Mouse (Mus musculus): Measurements from ENCODE around the gene Cdk14. TPM values are rescaled to one million over a fixed set of nuclear protein-coding genes. Genes with fewer than 3 reads are reported as not detected.
"Not testable (repeated sequence)": the region's sequence is repeated elsewhere in the genome, so short reads cannot be mapped to it uniquely, and the experiment has no call there.

Cdk14 gene
- polyA plus RNA-seq, 1 experiment from 2014 or later, result 34.3 TPM

GRCm38 (mm10) chr5:5246534-5247175 lies 173.5 kb downstream of the Cdk14 start:
- Histone ChIP-seq H3K4me2 (replicated peaks) (no peak overlapping the region), H3K27ac (no peak overlapping the region), H3K9ac (replicated peaks) (no peak overlapping the region), H3K4me3 (replicated peaks) (no peak overlapping the region), H3K4me1 (replicated peaks) (0 out of 2 replicates have a peak, but pooled peaks cover 5% of the 10 kb centered on the region), H3K27me3 (no peaks in the 10 kb centered on the region), H3K9me3 (no peaks in the 10 kb centered on the region), H3K36me3 (peaks cover 8% of the 10 kb centered on the region; the same call in 1 of the 2 replicates)
- ATAC-seq, result 0 out of 2 replicates have a peak, but pooled peaks have one; percentile 30
- WGBS, result 92% methylated on average over 2 of the region's 2 CpGs

- peaks cover 8% of the 10 kb centered on the region; the same call in 1 of the 2 replicates for H3K36me3 ChIP-seq
- WGBS, result 97% methylated on average over 7 of the region's 7 CpGs
- no peaks in the 10 kb centered on the region for H3K9me3 ChIP-seq
- no peak overlapping the region for H3K27ac ChIP-seq
- H3K4me2 ChIP-seq (replicated peaks), result no peak overlapping the region
- no peak overlapping the region for H3K9ac ChIP-seq (replicated peaks)
- no peak for ATAC-seq
- H3K4me3 ChIP-seq (replicated peaks), result no peak overlapping the region
- H3K27me3 ChIP-seq, result no peaks in the 10 kb centered on the region
- H3K4me1 ChIP-seq (replicated peaks), result 0 out of 2 replicates have a peak, but pooled peaks cover 5% of the 10 kb centered on the region
These were observed 174.9 kb downstream of the Cdk14 start for GRCm38 (mm10) chr5:5245182-5245581.

- 0 out of 2 replicates have a peak, but pooled peaks cover 5% of the 10 kb centered on the region for H3K4me1 ChIP-seq (replicated peaks)
- H3K4me3 ChIP-seq (replicated peaks), result no peak overlapping the region
- ATAC-seq, result no peak
- no peaks in the 10 kb centered on the region for H3K27me3 ChIP-seq
- H3K27ac ChIP-seq, result no peak overlapping the region
- H3K9ac ChIP-seq (replicated peaks), result no peak overlapping the region
- H3K9me3 ChIP-seq, result no peaks in the 10 kb centered on the region
- no peak overlapping the region for H3K4me2 ChIP-seq (replicated peaks)
- peaks cover 6% of the 10 kb centered on the region; the same call in 1 of the 2 replicates for H3K36me3 ChIP-seq
These were observed 176.5 kb downstream of the Cdk14 start for GRCm38 (mm10) chr5:5243648-5244047.

- Histone ChIP-seq H3K27ac (no peak overlapping the region; the same call in 1 of the 2 replicates), H3K4me2 (replicated peaks) (no peak overlapping the region), H3K4me3 (replicated peaks) (no peak overlapping the region), H3K4me1 (replicated peaks) (0 out of 2 replicates have a peak, but pooled peaks cover 5% of the 10 kb centered on the region), H3K9ac (replicated peaks) (no peak overlapping the region), H3K36me3 (0 out of 2 replicates have a peak, but pooled peaks cover 2% of the 10 kb centered on the region), H3K9me3 (peaks cover under 1% of the 10 kb centered on the region; the same call in 1 of the 2 replicates), H3K27me3 (no peaks in the 10 kb centered on the region)
- 83% methylated on average over 5 of the region's 5 CpGs for WGBS
- ATAC-seq, result no peak
These were observed 177.4 kb downstream of the Cdk14 start for GRCm38 (mm10) chr5:5242704-5243103.

- Histone ChIP-seq H3K4me3 (replicated peaks) (no peak overlapping the region), H3K4me1 (replicated peaks) (no peaks in the 10 kb centered on the region), H3K9ac (replicated peaks) (no peak overlapping the region), H3K27me3 (no peaks in the 10 kb centered on the region), H3K27ac (no peak overlapping the region), H3K36me3 (peaks cover 9% of the 10 kb centered on the region), H3K4me2 (replicated peaks) (no peak overlapping the region), H3K9me3 (peaks cover 7% of the 10 kb centered on the region)
- 84% methylated on average over 6 of the region's 6 CpGs for WGBS
- ATAC-seq, result no peak
These were observed 179.0 kb downstream of the Cdk14 start for GRCm38 (mm10) chr5:5241088-5241487.

GRCm38 (mm10) chr5:5240121-5240520 lies 180.0 kb downstream of the Cdk14 start:
- no peak overlapping the region for H3K4me3 ChIP-seq (replicated peaks)
- no peak overlapping the region for H3K4me2 ChIP-seq (replicated peaks)
- no peak overlapping the region for H3K9ac ChIP-seq (replicated peaks)
- no peaks in the 10 kb centered on the region for H3K27me3 ChIP-seq
- no peak for ATAC-seq
- peaks cover 7% of the 10 kb centered on the region for H3K9me3 ChIP-seq
- WGBS, result 93% methylated on average over 3 of the region's 3 CpGs
- no peak overlapping the region for H3K27ac ChIP-seq
- no peaks in the 10 kb centered on the region for H3K4me1 ChIP-seq (replicated peaks)
- peaks cover 9% of the 10 kb centered on the region for H3K36me3 ChIP-seq

- H3K9ac ChIP-seq (replicated peaks); H3K4me2 ChIP-seq (replicated peaks); H3K4me3 ChIP-seq (replicated peaks); ATAC-seq; H3K9me3 ChIP-seq; H3K27me3 ChIP-seq; H3K27ac ChIP-seq; H3K4me1 ChIP-seq (replicated peaks): not testable (repeated sequence)
- H3K36me3 ChIP-seq, result peaks cover 12% of the 10 kb centered on the region
- WGBS, result 97% methylated on average over 10 of the region's 10 CpGs
These were observed 185.2 kb downstream of the Cdk14 start for GRCm38 (mm10) chr5:5234935-5235334.

GRCm38 (mm10) chr5:5226966-5227365 lies 193.1 kb downstream of the Cdk14 start:
- no peak for ATAC-seq
- no peaks in the 10 kb centered on the region for H3K4me1 ChIP-seq (replicated peaks)
- no peak overlapping the region for H3K4me2 ChIP-seq (replicated peaks)
- no peak overlapping the region for H3K4me3 ChIP-seq (replicated peaks)
- H3K36me3 ChIP-seq, result peaks cover 5% of the 10 kb centered on the region
- no peak overlapping the region for H3K27ac ChIP-seq
- 93% methylated on average over 4 of the region's 4 CpGs for WGBS
- H3K9me3 ChIP-seq, result no peaks in the 10 kb centered on the region
- H3K9ac ChIP-seq (replicated peaks), result no peak overlapping the region
- no peaks in the 10 kb centered on the region for H3K27me3 ChIP-seq

GRCm38 (mm10) chr5:5211780-5212135 lies 208.4 kb downstream of the Cdk14 start:
- Histone ChIP-seq H3K4me1 (replicated peaks) (0 out of 2 replicates have a peak, but pooled peaks cover 2% of the 10 kb centered on the region), H3K36me3 (no peaks in the 10 kb centered on the region), H3K4me2 (replicated peaks) (no peak overlapping the region), H3K27me3 (0 out of 2 replicates have a peak, but pooled peaks cover 8% of the 10 kb centered on the region), H3K4me3 (replicated peaks) (no peak overlapping the region), H3K27ac (no peak overlapping the region), H3K9ac (replicated peaks) (no peak overlapping the region), H3K9me3 (no peaks in the 10 kb centered on the region)
- 69% methylated on average over 1 of the region's 1 CpGs for WGBS
- ATAC-seq, result no peak

- no peaks in the 10 kb centered on the region for H3K9me3 ChIP-seq
- H3K4me3 ChIP-seq (replicated peaks), result no peak overlapping the region
- 0 out of 2 replicates have a peak, but pooled peaks cover 8% of the 10 kb centered on the region for H3K27me3 ChIP-seq
- H3K4me2 ChIP-seq (replicated peaks), result no peak overlapping the region
- ATAC-seq, result no peak
- H3K9ac ChIP-seq (replicated peaks), result no peak overlapping the region
- no peaks in the 10 kb centered on the region for H3K36me3 ChIP-seq
- 0 out of 2 replicates have a peak, but pooled peaks cover 2% of the 10 kb centered on the region for H3K4me1 ChIP-seq (replicated peaks)
- 65% methylated on average over 7 of the region's 7 CpGs for WGBS
- H3K27ac ChIP-seq, result no peak overlapping the region
These were observed 208.9 kb downstream of the Cdk14 start for GRCm38 (mm10) chr5:5211034-5211779.

GRCm38 (mm10) chr5:5208016-5208415 lies 212.1 kb downstream of the Cdk14 start:
- no peak overlapping the region for H3K27ac ChIP-seq
- 0 out of 2 replicates have a peak, but pooled peaks cover 3% of the 10 kb centered on the region for H3K27me3 ChIP-seq
- H3K4me2 ChIP-seq (replicated peaks), result no peak overlapping the region
- H3K9me3 ChIP-seq, result no peaks in the 10 kb centered on the region
- no peak for ATAC-seq
- 89% methylated on average over 4 of the region's 4 CpGs for WGBS
- H3K4me3 ChIP-seq (replicated peaks), result no peak overlapping the region
- no peak overlapping the region for H3K9ac ChIP-seq (replicated peaks)
- H3K4me1 ChIP-seq (replicated peaks), result peaks cover 6% of the 10 kb centered on the region; the same call in 1 of the 2 replicates
- H3K36me3 ChIP-seq, result no peaks in the 10 kb centered on the region

GRCm38 (mm10) chr5:5206012-5206411 lies 214.1 kb downstream of the Cdk14 start:
- no peak for ATAC-seq
- WGBS, result 54% methylated on average over 9 of the region's 9 CpGs
- no peaks in the 10 kb centered on the region for H3K9me3 ChIP-seq

More at GRCm38 (mm10) chr5:5206012-5206411, 214.1 kb downstream of the Cdk14 start:
- Histone ChIP-seq H3K27me3 (0 out of 2 replicates have a peak, but pooled peaks cover 3% of the 10 kb centered on the region), H3K27ac (no peak overlapping the region), H3K4me1 (replicated peaks) (peaks cover 4% of the 10 kb centered on the region; the same call in 1 of the 2 replicates), H3K4me3 (replicated peaks) (no peak overlapping the region), H3K4me2 (replicated peaks) (no peak overlapping the region), H3K36me3 (no peaks in the 10 kb centered on the region), H3K9ac (replicated peaks) (no peak overlapping the region)
